Comparison of ENCODE assay signal across 17 mouse cellular contexts in the genomic region with DNA sequence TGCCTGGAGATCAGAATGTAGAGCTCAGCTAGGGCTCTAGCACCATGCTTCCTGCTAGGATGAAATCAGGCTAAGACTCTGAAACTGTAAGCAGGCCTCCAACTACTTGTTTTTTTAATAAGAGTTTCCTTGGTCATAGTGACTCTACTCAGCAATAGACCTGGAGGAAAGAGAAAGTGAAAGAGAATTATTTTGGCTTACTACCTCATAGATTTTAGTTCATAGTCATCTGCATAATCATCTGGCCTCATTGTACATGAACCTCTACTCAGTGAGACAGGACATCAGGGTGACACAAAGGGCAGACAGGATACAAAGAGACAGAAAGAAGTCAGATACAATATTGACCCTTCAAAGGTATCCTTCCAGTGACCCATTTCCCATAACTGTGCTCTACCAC.
"Had no signal": no experiment of that assay in that cellular context is flagged by ENCODE, and none has a peak within 500 bp of the region (broad histone marks: within the 10 kb centered on the region; RNA-seq: fewer than 3 reads in every experiment).

No protein-coding gene starts in this region.

- H3K9ac ChIP-seq: limb, embryonic 12.5 days; liver, embryonic 14.5 days; neural tube, embryonic 13.5 days had no signal

- H3K4me1 ChIP-seq: limb, embryonic 12.5 days; midbrain, embryonic 10.5 days; neural tube, embryonic 13.5 days had no signal

- DNase-seq: kidney, adult 11 months; kidney, adult 9 months; kidney, postnatal 36 days; liver; lung, adult 18-20 months; lung, postnatal 36 days; midbrain, embryonic 14.5 days; right cerebral cortex, adult 18-20 months; right cerebral cortex, postnatal 25 days; thymus, adult 2 months; thymus, postnatal 25 days had no signal

- H3K9me3 ChIP-seq: limb, embryonic 12.5 days; midbrain, embryonic 10.5 days; neural tube, embryonic 13.5 days had no signal

- H3K27ac ChIP-seq: kidney, postnatal 0 days; limb, embryonic 12.5 days; liver, embryonic 14.5 days; midbrain, embryonic 10.5 days; neural tube, embryonic 13.5 days had no signal

- H3K4me3 ChIP-seq: limb, embryonic 12.5 days; midbrain, embryonic 10.5 days; neural tube, embryonic 13.5 days had no signal

- ATAC-seq: lung, postnatal 0 days had no signal

- H3K27me3 ChIP-seq: limb, embryonic 12.5 days; neural tube, embryonic 13.5 days had no signal

- H3K36me3 ChIP-seq: limb, embryonic 12.5 days; midbrain, embryonic 10.5 days; neural tube, embryonic 13.5 days had no signal

- H3K4me2 ChIP-seq: limb, embryonic 12.5 days; neural tube, embryonic 13.5 days had no signal
